Mouse (Mus musculus): Measurements from ENCODE around the gene Gm20388.
A peak's percentile ranks its signal among the peaks of the same experiment; 100 is the strongest.

Gene Gm20388

GRCm38 (mm10) chr8:121479144-121479543 lies 1568.5 kb downstream of the Gm20388 start:
- no peak for DNase-seq (ENCODE audit: low read depth in 2 of 2, low spot score in 2 of 2)

DNA sequence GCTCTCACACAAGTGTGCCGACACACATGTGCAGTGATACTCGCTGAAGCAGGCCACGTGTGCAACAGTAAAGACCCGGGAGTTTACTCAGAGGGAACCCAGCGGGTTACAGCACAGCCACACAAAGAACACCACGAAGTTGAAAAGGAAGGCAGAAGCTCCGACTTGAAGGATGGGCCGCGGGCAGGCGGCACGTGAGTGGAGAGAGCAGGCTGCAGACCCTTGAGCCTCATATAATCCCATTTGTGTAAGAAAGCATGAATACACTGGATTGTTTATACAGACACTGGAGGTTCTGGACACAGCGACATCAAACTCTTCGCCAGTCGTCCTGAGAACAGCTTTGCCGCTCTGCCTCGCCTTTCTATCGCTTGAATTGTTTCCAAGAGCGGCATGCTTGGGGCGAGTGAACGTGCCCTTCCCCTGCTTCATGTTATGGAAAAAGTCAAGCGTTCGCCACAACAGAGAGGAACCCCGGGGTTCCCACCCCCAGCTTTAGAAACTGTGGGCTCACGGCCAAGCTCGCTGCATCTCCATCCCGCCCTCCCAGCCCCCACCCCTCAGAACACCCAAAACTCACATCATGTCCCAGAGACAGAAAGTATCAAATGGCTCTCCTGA lies 1569.9 kb downstream of the Gm20388 start:
- no peak for DNase-seq (ENCODE audit: low read depth in 2 of 2, low spot score in 2 of 2)

DNA sequence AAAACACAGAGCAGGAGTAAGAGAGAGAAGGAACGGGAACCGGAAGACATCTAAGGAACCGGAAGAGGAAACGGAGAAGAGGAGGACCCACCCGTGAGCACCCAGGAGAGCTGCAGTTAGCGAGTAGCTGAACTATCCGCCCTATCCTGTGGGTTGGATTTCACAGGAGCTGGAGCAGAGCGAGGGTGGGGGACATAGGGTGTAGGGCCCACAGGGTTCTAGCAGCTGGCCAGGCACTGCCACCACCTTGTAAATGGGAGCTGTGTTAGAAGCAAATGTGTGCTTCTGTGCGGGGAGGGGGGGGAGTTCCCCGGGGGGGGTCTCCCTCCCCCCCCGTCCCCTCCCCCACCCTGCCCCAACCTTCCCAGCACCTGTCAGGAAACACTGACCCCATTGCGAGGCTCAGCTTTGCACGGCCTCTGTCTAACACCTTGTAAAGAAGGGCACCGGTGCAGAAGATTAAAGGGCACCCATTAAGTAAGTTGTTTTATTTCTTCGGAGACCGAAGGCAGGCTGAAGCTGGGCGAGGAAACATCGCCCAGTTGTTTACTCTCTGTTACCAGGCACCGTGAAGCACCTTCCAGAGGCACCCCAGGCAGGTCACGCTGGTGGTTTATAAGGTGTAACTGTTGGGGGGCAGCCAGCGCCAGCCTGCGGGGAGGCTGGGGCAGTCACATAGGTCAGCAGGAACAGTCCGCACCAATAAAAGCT lies 1573.6 kb downstream of the Gm20388 start:
- no peak for DNase-seq (ENCODE audit: low read depth in 2 of 2, low spot score in 2 of 2)

GRCm38 (mm10) chr8:121491633-121492032 lies 1581.0 kb downstream of the Gm20388 start:
- no peak for DNase-seq (ENCODE audit: low read depth in 2 of 2, low spot score in 2 of 2)

DNA sequence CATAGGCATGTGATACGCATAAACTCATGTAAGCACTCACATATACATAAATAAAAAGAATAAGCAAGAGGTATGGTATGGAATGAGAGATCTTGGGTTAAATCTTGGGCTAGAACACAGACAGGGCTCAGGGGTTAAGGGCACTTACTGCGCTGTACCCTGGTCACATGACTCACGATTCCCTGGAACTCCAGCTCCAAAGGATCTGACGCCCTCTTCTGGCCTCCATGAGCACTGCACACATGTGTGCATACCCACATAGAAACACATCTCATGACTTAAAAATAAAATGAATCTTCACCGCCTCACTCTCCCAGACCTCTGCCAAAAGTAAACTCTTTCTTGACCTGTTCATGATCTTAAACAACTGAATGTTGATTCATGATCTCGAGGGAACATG lies 1587.0 kb downstream of the Gm20388 start:
- DNase-seq (ENCODE audit: low read depth in 2 of 2, low spot score in 2 of 2), result no peak

DNA sequence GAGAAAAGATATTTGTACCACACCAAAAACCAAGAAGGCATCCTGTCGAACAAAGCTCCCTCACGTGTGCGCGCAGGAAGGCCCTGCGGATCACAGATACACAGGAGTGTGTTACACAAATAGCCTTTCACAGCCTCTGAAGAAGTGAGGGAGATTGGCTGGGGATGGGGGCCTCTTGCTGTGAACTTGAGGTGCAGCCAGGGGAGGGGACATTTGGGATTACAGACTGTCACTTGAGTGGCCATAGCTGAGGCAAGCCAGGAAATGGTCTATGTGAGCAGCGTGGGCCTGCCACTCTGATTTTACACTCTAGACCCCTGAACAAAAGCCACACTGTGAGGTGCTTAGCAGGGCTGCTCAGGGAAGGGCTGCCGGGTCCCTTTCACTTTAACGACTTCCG lies 1601.1 kb downstream of the Gm20388 start:
- no peak for DNase-seq (ENCODE audit: low read depth in 2 of 2, low spot score in 2 of 2)

- peak; percentile 15 to 43 for DNase-seq (ENCODE audit: low read depth in 2 of 2, low spot score in 2 of 2)
These were observed 1602.8 kb downstream of the Gm20388 start for GRCm38 (mm10) chr8:121513429-121513828.

DNA sequence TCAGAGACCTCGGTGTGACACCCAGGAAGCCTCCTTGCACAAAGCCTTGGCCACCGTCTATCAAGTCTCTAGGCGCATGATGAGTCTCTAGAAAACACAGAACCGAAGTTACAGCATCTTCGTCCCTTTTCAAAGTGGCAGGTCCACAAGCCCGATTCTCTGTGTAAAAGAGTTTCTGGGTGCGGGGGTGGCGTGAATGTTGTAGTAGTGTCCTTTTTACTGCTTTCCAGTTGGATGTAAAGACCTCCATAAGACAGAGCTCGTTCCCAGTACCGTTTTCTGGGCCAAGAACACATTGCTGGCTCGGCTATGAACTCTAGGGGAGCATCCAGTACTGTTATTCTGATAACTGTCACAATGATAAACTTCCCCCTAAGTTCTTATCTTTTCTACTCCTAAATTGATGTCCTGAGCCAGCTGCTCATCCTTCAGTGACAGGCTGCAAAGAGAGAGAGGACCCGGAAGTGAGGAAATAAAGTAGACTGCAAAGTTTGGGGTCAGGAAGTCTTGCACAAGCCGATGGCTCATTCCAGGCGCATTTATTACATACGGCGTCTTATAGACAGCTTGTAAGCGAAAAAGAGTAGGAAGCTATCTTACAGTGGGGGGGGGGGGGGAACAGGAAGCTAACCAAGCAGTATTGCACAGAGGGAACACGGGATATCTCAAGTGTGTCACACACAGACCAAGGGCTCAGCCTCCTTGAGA lies 1614.6 kb downstream of the Gm20388 start:
- DNase-seq (ENCODE audit: low read depth in 2 of 2, low spot score in 2 of 2), result no peak

GRCm38 (mm10) chr8:121526811-121527550 lies 1616.3 kb downstream of the Gm20388 start:
- DNase-seq (ENCODE audit: low read depth in 2 of 2, low spot score in 2 of 2), result no peak

- no peak for DNase-seq (ENCODE audit: low read depth in 2 of 2, low spot score in 2 of 2)
These were observed 1617.1 kb downstream of the Gm20388 start for GRCm38 (mm10) chr8:121527751-121528150.

GRCm38 (mm10) chr8:121528790-121529189 lies 1618.1 kb downstream of the Gm20388 start:
- DNase-seq (ENCODE audit: low read depth in 2 of 2, low spot score in 2 of 2), result no peak

DNA sequence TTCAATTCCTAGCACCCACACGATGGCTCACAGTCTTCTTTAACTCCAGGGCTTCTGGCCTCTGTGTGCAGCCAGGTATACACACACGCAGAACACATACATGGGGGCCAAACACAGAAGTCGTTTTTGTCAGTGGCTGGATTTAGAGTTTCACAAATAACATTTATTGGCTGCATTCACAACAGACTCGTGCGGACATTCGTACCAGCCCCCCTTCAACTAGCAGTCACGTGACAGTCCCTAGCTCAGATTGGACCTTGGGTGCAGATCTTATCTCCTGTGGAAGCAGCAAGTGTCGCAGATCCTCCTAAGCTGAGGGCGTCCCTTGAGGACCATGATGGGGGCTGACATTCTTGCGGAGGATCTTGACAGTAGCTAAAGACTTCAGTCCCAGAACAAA lies 1620.0 kb downstream of the Gm20388 start:
- DNase-seq (ENCODE audit: low read depth in 2 of 2, low spot score in 2 of 2), result no peak

GRCm38 (mm10) chr8:121532381-121532780 lies 1621.7 kb downstream of the Gm20388 start:
- peak in 1 of 2 experiments; percentile 25 for DNase-seq (ENCODE audit: low read depth in 2 of 2, low spot score in 2 of 2)

- no peak for DNase-seq (ENCODE audit: low read depth in 2 of 2, low spot score in 2 of 2)
These were observed 1631.2 kb downstream of the Gm20388 start for GRCm38 (mm10) chr8:121541862-121542261.

GRCm38 (mm10) chr8:121542901-121543300 lies 1632.3 kb downstream of the Gm20388 start:
- DNase-seq (ENCODE audit: low read depth in 2 of 2, low spot score in 2 of 2), result no peak

DNA sequence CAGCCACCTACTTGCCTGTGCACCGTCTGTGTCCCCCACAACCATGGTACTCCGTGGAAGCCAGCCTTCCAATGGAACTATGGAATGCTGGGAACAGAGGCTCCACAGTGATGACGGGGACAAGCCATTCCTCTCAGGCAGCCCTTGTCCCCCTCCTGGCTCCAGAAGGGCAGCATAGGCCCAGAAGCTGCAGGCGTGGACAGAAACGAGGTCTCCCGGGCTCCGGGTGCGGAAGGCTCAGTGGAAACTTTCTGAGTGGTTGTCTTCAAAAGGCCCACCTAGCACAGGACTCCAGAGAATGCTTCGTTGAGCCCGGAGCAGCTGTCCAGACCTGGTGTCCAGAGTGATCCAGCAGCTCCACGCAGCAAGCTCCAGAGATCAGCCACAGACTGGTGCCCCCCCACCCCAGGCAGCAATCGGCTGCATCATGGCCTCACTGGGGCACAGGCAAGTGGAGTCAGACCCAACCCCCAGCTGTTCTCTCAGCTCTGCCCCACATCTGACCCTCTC lies 1633.7 kb downstream of the Gm20388 start, which contains the start of gene 1700018B08Rik:
Gene 1700018B08Rik (minus strand): TSS at position 45 of the 510 bp plus-strand sequence.
- no peak for DNase-seq (ENCODE audit: low read depth in 2 of 2, low spot score in 2 of 2)

- no peak for DNase-seq (ENCODE audit: low read depth in 2 of 2, low spot score in 2 of 2)
These were observed 1634.3 kb downstream of the Gm20388 start for GRCm38 (mm10) chr8:121544936-121545335.

DNA sequence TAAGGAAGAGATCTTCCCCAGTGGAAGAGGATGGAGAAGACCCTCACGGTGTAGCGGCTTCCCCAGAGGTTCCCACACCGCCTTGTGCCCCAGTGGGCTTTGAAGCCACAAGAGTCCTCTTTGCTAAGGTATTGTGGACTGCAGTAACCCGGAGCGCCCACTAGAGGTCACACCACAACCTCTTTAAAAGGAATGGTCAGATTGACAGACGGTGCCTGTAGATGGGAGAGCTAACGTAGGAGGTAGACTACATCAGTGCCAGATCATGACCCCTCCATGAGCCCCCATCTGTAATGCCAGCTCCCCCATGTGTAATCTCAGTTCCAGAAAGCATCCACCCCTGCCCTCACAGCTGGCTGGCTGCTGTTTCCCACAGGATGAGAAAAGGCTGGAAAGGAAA lies 1636.5 kb downstream of the Gm20388 start:
- peak; percentile 61 to 70 for DNase-seq (ENCODE audit: low read depth in 2 of 2, low spot score in 2 of 2)

DNA sequence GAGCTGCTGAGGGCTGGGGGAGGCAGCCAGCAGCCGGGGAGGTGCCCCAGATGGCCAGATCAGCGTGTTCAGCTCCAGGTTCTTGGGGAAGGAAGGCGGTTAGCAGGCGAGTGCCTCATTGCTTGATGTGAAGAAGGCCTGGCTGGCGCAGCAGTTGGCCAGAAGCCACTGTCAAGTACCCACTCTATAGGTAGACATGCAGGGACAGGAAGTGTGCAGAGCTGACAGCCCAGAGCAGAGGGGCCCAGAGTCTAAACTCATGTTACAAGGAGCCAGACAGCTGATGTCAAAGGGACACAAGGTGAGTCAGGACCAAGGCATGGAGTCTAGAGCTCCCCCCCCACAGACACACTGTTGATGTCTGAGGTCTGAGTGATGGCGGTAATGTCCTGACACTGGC lies 1639.4 kb downstream of the Gm20388 start:
- DNase-seq (ENCODE audit: low read depth in 2 of 2, low spot score in 2 of 2), result no peak

DNA sequence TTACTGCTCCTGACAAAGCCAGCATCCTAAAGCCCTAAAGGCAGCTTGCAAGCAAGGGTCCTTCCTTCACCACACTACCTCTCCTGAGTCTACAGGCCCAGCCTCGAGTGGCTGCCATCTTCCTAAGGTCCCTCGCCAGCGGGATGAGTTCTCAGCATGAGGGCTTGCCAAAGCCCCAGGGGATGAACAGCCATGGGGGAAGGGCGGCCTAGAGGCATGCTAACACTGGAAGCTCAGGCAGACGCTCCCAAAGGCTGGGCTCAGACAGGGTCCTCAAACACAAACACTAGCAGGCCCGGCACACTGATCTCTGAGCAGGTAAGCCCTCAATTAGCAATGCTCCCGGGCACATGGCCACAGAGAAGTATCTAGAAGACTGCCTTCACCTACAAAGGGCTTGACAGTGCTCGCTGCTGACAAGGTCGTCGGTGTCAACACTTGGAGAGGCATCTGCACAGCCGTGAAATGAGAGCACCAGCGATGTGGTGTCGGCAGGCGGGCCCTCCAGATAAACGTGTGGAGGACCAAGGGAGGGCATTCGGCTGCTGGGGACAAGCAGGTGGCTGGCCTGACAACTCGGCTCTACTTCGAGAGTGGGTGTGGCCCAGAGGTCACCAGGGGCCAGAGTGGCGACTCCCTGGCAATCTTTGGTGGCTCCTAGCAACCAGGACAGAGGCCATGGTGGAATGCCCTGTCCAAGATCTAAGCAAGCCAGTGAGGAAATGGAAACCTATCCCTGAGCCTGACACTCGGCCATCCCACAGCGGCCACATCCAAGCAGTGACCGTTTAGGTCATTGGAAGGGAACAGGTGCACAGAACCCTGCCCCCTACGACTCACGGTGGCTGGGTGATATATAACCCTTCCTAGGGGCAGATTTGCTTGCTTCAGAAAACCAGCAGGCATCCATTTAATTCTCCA lies 1640.7 kb downstream of the Gm20388 start:
- no peak for DNase-seq (ENCODE audit: low read depth in 2 of 2, low spot score in 2 of 2)
